Mouse (Mus musculus) adrenal gland, postnatal 14 days (tissue): ENCODE data around the gene Prps1l3. TPM values are rescaled to one million over a fixed set of nuclear protein-coding genes. Genes with fewer than 3 reads are reported as not detected.

Source experiments
- DNase-seq: peaks from one replicate; pipeline ENCODE4 v3.0.0; 2021; ENCODE audit warnings: mixed read lengths
- total RNA-seq: library from RNA; stranded (reverse); gene quantifications from 2 replicates; pipeline ENCODE4 v1.2.3, GENCODE M21; 2021

Prps1l3 gene
- total RNA-seq, 1 experiment from 2014 or later: 38.6 TPM

- DNase-seq: no peak
These were observed 13.7 kb downstream of the Prps1l3 start for GRCm38 (mm10) chr12:57243671-57244495.

DNA sequence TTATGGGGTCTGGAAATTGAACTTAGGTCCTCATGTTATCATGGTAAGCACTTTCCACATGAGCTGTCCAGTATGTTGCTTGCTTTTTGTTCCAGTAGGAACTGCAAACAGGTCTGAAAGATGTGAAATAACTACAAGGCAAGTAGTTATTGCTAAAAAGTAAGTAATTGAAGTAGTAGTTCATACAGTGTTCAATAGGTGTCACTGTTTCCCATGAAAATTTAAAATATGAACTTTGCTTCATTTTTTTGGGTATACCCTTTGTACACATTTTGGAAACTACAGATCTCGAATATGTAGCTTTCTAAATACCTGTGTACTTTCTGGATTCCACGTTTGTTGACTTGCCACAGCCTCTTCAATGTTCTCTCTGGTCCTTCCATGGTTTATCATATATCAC is 28.4 kb downstream of the Prps1l3 start:
- DNase-seq: no peak

GRCm38 (mm10) chr12:57275456-57275855 is 45.2 kb downstream of the Prps1l3 start:
- DNase-seq: no peak

GRCm38 (mm10) chr12:57281155-57282114 is 51.2 kb downstream of the Prps1l3 start:
- DNase-seq: peak; percentile 8

GRCm38 (mm10) chr12:57285303-57286059 is 55.3 kb downstream of the Prps1l3 start:
- DNase-seq: no peak

Other genes with a start within 250 kb of the Prps1l3 start
- 0.98 and 2.1 TPM in 2 replicates for gene Slc25a21, start 32.9 kb upstream of the Prps1l3 start, total RNA-seq
- gene Mipol1, start within 50 bp of the Prps1l3 start, total RNA-seq: 10.0 and 11.1 TPM in 2 replicates